Mouse (Mus musculus) WW6 (cell line): Measurements from ENCODE around the gene Ldlrad3.
A peak's percentile ranks its signal among the peaks of the same experiment; 100 is the strongest.

Experiments
- DNase-seq: peaks from one replicate; pipeline ENCODE4 v3.0.0-alpha.2; 2013; ENCODE audit warnings: low read depth, low spot score

The Ldlrad3 gene

DNA sequence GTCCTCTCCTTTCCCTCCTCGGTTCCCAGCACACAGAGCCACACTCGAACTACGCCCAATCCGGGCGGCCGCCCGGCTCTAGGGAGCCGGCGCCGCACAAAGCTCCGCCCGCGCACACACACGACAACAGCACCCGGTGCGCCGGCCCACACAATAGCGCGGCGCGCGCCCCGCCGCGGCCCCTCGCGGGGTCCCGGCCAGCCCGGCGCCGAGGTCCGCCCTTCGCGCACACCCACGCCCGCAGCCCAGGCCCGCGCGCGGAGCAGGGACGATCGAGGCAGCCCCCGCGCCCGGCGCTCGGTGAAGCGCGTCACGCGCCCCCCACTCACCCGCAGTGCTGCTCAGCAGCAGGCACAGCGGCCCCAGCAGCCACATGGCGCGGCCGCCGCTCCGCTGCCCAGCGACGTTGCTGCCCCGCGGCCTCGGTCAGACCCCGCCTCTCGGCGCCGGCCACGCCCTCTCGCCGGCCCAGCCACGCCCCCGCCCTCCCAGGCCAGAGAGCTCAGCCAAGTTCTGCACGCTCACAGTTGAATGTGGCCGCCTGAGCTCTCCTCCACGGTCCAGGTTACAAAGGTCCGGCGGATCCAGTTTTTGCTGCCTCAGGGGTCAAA lies at the start of gene Ldlrad3:
Ldlrad3 (minus strand) TSS at position 435 of the 611 bp plus-strand sequence.
- DNase-seq: peak; percentile 46

DNA sequence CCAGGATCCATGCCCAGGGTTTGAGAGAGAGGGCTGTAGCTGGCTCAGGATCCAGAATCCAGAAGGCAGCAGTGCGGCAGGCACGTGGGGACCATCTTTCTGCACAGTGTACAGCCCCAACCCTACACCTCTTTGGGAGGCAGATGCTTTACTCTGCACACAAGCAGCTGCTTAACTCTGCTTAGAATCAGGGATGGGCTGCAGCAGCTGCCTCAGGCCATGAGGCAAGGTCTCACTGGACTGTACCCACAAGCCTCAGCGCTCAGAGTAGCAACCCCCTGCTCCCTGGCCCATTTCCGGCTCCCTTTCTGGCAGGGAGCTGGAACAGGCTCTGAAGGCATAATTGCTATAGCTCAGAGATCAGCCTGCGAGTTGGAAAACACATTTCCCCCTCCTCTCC lies 45.3 kb upstream of the Ldlrad3 start:
- no peak for DNase-seq

DNA sequence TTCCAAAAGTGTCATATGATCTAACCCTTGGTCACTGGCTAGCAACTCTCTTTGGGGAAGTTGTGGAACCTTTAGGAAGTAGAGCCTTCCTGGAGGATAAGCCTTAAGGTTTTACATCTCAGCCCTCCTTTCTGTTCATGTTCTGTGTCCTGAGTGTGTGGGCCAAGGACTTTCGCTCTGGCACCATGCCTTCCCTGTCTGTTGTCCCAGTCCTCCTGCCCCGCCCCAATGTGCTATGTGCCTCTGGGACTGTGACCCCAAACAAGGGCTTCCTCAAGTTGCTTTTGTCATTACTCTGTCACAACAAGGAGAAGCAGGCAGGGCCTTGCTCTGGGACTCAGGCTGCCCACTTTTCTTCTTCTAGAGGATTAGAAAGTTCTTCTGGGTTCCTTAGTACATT lies 42.9 kb upstream of the Ldlrad3 start:
- DNase-seq: no peak

DNA sequence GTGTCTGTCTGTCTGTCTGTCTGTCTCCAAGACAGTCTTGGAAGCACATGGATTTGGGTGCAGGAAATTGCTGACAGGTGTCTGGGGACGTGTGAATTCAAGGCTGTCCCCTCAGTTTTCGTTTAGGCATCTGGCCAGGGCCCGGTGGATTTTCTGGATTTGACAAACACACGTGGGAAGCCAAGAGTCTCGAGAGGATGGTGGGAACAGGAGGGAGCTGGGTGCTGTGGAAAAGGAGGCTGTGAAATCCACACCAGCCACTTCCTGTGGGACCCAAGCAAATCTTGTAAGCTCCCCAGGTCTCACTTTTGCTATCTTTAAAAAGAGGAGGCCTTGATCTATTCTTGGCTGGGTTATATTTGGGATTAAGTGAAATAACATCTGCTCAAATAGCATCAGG lies 42.1 kb upstream of the Ldlrad3 start:
- DNase-seq: no peak

DNA sequence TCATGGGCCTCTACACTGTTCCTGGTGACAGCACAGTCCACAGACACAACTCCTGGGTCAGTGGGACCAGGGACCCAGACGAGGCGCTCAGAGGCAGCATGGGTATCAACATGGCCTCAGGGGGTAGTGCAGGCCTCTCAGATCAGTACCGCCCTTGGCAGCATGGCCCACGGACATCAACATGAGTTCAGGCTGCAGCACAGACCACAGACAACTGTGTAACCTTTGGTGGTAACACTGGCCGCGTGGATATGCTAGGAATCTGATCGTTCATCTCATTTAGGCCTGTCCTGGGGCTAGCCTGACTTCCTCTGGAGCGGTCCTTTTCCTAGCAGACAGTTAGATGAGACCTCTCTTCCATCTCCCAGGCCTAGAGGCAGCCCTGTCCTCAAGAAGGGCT lies 41.7 kb upstream of the Ldlrad3 start:
- no peak for DNase-seq

DNA sequence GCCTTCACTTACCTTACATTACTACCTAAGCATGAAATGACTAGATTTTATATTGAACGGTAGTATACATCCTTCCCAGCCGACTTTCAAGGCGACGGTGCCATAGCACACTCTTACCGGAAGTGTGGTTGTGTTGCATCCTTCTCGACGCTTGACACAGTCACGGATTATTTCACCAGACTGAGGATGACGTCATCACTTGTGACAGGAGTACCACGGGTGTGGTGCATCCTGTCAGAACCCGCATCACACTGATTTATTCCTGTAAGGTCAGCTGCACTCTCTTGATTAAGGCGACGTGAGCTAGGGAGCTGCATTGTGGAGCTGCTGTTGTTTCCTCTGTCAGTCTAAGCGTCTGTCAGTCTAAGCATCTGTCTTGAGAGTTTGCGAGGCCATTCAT lies 40.1 kb upstream of the Ldlrad3 start:
- no peak for DNase-seq

DNA sequence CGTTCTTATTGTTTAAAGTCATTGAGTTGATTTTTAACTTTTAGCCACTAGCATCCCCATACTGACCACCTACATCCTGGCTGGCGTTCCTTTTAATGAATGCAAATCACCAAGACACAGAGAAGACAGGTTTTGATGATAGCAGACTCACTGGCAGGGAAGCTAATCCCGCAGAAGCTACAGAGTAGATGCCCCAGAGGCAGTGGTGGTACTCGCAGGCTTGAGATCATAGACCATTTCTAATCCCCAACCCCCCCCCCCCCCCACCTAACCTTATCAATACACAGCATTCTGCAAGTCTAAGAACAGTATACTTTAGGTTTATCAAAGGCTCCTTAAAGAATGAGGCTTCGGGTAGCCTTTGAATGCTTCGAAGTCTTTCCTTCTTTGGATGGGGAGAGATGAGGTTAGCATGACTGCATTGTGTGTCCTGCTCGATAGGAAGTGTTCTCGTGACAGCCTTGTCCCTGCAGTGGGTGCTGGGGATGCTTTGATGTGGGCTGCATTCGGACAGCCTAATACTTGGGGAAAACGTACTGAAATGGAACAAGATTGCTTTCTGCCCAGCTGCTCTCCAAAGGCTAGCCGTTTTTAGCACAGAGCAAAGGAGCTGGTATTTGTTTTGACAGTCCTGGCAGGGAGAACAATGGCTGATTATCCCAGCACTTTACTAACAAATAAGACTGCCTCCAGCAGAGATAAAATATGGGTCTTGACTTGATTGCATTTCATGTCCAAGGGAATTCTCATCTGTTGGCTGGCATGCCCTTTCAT lies 37.4 kb upstream of the Ldlrad3 start:
- no peak for DNase-seq

DNA sequence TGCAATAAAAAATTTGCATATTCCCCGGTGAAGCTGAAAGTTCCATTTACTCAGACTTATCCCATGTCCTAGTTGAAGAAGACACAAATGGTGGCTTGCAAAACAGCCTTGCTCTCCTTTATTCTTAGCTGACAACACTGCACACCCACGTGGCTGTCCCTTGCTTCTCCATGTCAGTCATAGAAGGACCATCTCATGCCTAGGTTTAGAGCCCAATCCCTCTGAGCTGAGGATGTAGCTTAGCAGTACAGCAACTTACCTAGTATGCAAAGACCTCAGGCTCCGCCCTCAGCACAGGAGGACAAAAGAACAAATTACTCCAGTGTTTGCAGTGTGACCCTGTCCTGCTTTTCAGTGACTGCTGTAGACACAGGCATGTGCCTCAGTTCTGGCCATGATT lies 36.6 kb upstream of the Ldlrad3 start:
- no peak for DNase-seq

DNA sequence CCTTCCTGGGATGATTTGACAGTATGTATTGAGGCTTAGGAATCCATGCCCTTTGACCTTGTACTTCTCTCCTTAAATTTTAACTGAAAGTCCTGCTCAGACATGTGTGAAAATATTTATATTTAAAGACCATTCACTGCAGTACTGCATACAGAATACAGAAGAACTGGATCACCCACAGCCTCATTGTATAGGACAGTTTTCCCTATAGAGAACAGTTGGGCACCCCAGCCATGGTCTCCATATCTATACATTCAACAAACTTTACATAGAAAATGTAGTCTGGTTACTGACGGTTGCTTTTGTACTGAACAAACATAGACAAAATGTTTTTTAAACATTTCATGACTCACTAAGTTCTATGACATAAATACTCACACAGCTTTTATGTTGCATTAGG lies 30.6 kb upstream of the Ldlrad3 start:
- DNase-seq: no peak

DNA sequence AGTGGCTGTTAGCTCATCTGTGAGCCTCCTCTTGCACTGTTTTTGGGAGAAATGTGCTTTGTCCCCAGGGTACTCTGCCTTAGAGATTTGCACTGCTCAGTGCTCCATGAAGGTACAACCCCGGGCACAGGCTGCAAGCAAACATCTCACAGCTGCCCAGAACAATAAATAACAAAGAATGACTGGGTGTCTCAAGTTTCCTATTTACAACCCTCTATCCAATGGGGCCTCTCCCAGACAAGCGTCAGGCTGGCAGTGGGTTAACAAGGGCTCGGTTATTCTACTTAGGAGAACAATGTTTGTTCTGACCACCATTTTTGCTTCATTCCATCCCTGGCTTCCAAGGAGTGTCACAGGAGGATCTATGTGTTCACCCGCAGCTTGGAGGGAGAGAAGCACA lies 25.9 kb upstream of the Ldlrad3 start:
- no peak for DNase-seq

DNA sequence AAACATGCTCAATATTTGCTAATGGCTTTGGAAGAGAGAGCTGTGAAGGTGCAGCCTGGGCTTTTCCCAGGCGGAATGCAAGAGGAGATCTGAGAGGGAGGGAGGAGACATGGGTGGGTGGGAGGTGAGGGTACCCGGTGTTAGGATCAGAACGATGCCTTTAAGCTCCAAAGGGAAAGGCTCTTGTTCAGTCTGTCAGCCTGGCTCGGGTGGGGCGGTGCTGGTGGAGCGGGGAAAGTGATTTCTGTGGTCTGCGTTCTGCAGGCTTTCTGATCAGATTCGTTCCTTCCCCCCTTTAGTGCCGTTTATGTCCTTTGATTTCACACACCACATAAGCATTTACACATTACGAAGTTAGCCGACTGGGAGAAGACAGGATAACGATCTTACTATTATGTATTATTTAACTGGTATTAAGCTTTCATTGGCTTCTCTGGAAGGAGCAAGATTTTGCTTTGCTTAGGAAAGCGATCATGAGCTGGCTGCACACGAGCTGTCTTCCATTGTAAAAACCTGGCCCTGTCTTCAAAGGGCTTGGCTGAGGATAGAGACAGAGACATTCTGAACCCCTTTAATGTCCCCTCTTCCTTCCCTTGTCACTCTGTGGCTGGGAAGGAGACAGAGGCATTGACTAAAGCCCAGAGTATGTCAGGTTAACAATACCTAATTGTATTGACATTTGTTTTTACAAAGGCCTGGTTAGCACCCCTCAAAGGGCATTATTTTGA lies 19.7 kb upstream of the Ldlrad3 start:
- no peak for DNase-seq

DNA sequence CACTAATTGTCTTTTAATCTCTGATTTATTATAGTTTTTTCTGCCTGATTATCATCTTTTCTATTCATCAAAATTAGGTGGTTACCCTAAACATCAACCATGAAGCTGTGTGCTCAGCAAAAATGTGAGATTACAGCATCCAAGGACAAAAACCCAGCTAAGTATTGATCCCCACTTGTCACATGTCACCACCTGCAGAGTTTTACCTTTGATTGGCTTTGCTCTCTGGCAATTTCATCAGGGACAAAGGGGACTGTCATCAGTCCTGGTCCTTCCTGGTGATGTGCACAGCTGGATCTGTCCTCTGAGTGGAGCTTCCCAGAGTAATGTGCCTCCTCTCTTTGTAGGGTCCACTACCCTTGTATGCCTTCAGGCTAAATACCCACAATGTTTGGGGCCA lies 17.3 kb upstream of the Ldlrad3 start:
- no peak for DNase-seq

DNA sequence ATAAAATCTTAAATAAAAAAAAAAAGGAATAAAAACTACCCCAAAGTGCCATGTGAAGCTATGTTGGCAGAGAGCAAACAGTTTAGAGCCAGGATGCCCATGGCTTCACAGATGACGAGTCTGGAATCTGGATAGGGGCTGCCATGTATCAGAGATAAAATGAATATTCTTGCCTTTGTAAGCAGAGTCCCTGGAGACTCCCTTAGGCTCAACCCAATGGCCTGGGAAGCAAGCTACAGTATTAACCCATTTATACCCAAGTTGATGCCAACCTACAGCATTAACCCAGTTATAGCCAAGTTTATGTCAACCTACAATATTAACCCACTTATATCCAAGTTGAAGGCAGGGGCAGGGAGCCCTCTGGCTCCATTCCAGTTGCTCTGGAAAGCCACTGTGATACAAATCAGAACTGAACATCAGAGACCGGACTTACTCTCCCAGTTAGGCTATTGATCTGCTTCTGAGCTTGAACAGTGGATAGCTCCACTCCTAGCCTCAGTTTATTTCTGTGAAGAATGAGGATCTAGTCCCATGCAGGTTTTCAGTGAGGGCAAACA lies 16.1 kb upstream of the Ldlrad3 start:
- DNase-seq: no peak

DNA sequence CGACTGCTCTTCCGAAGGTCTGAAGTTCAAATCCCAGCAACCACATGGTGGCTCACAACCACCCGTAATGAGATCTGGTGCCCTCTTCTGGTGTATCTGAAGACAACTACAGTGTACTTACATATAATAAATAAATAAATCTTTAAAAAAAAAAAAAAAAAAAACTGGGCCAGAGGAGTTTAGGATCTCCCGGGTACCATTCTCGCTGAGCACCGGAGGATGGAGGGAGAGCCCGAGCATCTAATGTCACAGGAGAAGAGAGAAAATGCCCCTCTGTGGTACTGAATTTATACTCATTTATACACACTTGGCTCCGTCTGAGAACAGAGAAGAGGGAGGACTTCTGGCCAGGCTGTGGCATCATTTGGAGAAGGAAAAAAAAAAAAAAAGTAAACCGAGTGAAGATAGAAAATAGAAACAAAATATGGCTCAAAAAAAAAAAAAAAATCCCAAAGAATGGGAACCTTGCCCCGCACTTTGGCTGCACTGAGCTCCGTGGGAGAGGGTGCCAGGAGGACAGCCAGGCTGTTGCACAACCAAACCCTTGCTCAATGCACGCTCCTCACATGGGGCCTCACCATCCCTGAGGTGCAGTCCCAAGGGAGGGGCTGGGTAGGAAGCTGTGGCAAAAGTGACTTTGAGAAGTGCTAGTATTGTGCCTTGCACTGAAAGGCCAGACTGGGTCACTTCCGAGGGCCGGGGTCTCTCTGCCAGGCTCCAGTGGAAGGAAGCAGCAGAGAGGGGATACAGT lies 15.2 kb upstream of the Ldlrad3 start:
- no peak for DNase-seq

DNA sequence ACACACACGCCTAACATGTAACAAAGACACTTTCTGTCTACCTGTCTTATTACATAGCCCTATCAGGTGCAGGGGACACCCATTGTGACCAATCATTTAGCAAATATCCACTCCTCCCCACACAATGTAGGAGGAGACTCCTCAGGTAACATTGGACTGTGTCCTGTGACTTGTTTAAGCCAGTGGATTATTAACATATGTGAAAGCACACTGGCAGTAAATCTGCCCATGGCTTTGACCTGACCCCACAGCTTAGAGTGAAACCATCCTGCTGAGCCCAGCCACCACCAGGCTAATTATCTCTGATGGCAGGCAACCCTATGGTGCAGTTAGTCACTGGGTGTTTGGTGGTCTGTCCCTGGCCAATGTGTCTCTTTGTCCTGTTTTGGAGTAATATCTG lies 11.1 kb upstream of the Ldlrad3 start:
- no peak for DNase-seq

DNA sequence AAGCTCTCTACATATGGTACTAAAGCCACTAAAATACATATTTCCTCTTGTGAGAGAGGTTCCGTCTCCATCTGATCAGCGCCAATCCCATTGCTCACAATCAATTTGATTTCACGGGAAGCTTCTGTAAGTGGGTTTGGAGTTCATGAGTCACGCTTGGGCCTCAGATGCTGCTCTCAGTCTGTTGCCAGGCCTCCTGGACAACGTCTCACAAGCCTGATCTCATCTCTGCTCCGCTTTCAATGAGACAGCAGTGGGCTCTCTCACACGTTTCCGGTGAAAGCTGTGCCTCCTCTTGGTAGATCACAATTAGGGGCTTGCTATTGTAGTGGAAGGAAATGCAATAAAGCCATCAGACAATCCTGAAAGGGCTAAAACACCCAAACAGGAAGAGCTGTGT lies 10.5 kb upstream of the Ldlrad3 start:
- DNase-seq: no peak

DNA sequence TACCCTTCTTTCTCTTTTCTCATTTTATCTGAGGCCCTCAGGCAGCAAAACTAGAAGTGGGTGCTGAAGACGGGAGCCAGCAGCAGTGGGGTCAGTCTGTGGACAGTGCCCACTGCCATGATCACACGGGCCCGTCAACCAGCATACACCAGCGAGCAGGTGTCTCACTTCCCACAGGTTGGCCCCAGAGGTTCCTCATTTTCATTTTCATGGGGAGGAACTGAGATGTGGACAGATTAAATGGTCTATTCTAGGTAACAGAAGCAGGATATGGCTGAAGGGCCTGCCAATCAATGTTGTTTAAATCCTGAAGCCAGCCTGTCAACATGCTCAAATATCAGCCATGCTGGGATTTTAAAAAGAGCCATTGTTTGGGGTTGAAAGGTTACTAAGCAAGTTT lies 9.3 kb upstream of the Ldlrad3 start:
- DNase-seq: no peak

DNA sequence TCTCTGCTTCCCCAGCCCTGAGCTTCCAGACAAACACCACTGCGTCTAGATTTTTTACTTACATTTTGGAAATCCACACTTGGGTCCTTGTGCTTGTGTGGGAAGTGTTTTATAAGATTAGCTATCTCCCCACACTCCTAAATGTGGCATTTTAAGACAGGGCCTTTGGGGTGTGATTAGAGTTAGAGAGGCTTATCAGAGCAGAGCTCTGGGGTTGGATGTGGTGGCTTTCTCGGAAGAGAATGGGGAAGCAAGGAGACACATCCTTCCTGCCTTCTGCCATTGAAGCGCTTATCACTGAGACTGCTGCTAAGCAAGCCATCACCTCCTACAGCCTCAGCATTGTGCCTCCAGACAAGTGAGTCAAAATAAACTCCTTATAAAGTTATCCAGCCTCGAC lies 8.1 kb upstream of the Ldlrad3 start:
- no peak for DNase-seq

DNA sequence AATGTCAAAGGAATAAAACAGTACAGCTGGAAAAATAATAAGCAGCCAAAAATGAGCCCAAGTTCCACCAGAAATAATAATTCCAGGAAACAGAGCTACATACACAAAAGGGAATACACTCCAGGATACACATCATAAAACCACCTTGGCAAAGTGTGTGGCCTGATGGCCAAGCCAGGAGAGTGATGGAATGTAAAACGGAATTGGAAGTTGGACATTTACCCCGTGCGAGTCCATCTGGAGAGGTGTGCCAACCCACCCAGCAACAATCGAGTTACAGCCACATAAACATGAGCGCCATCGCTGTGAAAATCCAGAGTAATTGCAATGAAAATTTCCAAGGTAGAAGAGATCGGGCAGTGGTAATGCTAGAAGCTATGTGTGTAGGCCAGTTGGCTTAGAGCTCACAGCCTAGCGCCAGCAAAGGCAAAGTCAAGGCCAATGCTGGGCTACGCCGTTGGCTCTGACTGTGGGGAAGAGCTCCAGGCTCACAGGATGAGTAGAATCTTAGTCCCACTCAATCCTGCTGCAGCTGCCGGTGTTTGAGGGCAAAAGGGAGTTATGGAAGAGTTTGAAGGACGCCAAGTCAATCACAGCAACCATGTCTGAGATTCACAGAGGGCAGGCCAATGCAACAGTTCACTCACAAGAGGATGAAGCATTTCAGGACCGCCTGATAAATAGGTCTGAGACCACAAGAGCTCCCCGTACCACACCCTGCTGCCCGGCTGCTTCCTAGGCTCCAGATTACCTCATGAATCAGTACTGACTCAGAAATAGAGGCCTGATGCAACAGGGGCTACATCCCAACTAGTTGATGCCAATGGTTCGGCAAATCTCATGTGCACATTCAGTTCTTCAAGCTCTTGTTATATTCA lies 7.0 kb upstream of the Ldlrad3 start:
- no peak for DNase-seq

DNA sequence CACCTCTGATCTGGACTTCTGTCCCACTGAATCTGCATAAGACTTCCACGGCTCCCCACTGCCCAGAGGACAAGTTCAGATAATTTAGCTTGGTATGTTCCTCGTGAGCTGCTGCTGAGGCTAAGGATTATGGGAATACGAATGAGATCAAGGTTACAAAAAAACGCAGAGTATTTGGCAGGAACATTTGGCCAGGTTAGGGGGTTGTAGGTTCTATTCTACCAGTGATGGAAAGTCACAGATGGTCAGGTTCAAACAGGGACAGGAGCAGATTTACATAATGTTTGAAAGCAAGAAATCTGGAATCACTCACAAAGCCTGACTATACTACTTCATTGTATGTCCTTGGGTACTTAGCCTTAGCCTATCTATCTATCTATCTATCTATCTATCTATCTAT lies 5.6 kb upstream of the Ldlrad3 start:
- no peak for DNase-seq

DNA sequence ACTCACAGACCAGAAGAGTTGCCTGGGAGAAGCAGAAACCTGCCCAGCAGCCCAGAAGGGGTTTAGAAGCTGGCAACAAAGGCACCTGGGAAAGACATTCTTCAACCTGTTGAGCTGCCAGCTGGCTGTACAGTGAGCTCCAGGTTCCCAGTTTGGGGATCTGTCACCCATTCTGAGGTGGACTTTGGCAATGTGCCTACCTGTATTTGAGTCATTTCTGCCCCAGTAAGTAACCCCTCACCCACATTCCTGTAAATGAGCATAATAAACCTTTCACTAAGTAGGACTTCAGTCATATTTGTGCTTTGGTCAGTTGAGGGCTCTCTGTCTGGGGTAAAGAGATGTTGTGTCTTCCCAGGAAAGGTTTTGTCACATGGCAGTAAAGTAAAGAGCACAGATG lies 4.8 kb upstream of the Ldlrad3 start:
- no peak for DNase-seq
